Mouse (Mus musculus): ENCODE results near the gene Sarnp. TPM values are rescaled to one million over a fixed set of nuclear protein-coding genes. Genes with fewer than 3 reads are reported as not detected.

Gene Sarnp
- polyA plus RNA-seq, 1 experiment: 40.8 TPM

GRCm38 (mm10) chr10:128895952-128896693 lies 79.0 kb downstream of the Sarnp start:
- H3K4me2 ChIP-seq (ENCODE audit: low read depth): peak overlapping the region; percentile 64
- H3K79me2 ChIP-seq (ENCODE audit: control insufficient read depth, insufficient read depth): no peaks in the 10 kb centered on the region
- H3K36me3 ChIP-seq (ENCODE audit: control insufficient read depth, insufficient read depth): no peaks in the 10 kb centered on the region
- no peaks in the 10 kb centered on the region for H3K27me3 ChIP-seq (ENCODE audit: control insufficient read depth, insufficient read depth, insufficient read length)
- no peak overlapping the region for H3ac ChIP-seq (ENCODE audit: control insufficient read depth, insufficient read length)
- TF ChIP-seq CEBPB (IDR thresholded peaks at IDR 0.05; ENCODE audit: insufficient read depth, poor library complexity, severe bottlenecking): no peak
- H3K4me3 ChIP-seq: no peak overlapping the region

GRCm38 (mm10) chr10:128896807-128897206 lies 79.7 kb downstream of the Sarnp start:
- Histone ChIP-seq H3K79me2 (ENCODE audit: control insufficient read depth, insufficient read depth) (no peaks in the 10 kb centered on the region), H3K4me2 (ENCODE audit: low read depth) (no peak overlapping the region)
- TF ChIP-seq MYOG (IDR thresholded peaks at IDR 0.05; ENCODE audit: control insufficient read depth in 1 of 3, insufficient read depth in 1 of 3, insufficient read length in 2 of 3, low read depth in 2 of 3): no peak
- no peak for TF ChIP-seq POLR2A (IDR thresholded peaks at IDR 0.05; ENCODE audit: insufficient read length, low read depth)
- TF ChIP-seq MYOD1 (IDR thresholded peaks at IDR 0.05; ENCODE audit: control insufficient read depth in 1 of 3, insufficient read length in 2 of 3, low read depth in 2 of 3): no peak
- TF ChIP-seq POLR2AphosphoS2 (IDR thresholded peaks at IDR 0.05; ENCODE audit: insufficient read length, low read depth): no peak
- no peak for TF ChIP-seq E2F4 (IDR thresholded peaks at IDR 0.05; ENCODE audit: insufficient read depth)
- no peak for TF ChIP-seq TCF3 (IDR thresholded peaks at IDR 0.05; ENCODE audit: insufficient read length, low read depth)
- no peak for TF ChIP-seq USF1 (IDR thresholded peaks at IDR 0.05; ENCODE audit: low read depth)
- TF ChIP-seq TCF12 (IDR thresholded peaks at IDR 0.05; ENCODE audit: insufficient read depth, poor library complexity, severe bottlenecking): no peak
- no peak for TF ChIP-seq CEBPB (IDR thresholded peaks at IDR 0.05; ENCODE audit: insufficient read depth, poor library complexity, severe bottlenecking)
- TF ChIP-seq MAX (IDR thresholded peaks at IDR 0.05; ENCODE audit: low read depth): no peak

GRCm38 (mm10) chr10:128897501-128897900 lies 80.4 kb downstream of the Sarnp start:
- Histone ChIP-seq H3K4me3 (no peak overlapping the region), H3K36me3 (ENCODE audit: control insufficient read depth, insufficient read depth) (no peaks in the 10 kb centered on the region), H3ac (ENCODE audit: control insufficient read depth, insufficient read length) (no peak overlapping the region), H3K27me3 (ENCODE audit: control insufficient read depth, insufficient read depth, insufficient read length) (no peaks in the 10 kb centered on the region), H3K79me2 (ENCODE audit: control insufficient read depth, insufficient read depth) (no peaks in the 10 kb centered on the region), H3K4me2 (ENCODE audit: low read depth) (no peak overlapping the region)
- TF ChIP-seq MAX (IDR thresholded peaks at IDR 0.05; ENCODE audit: low read depth): no peak
- no peak for TF ChIP-seq E2F4 (IDR thresholded peaks at IDR 0.05; ENCODE audit: insufficient read depth)

More at GRCm38 (mm10) chr10:128896807-128897206, 79.7 kb downstream of the Sarnp start:
- Histone ChIP-seq H3ac (ENCODE audit: control insufficient read depth, insufficient read length) (no peak overlapping the region), H3K36me3 (ENCODE audit: control insufficient read depth, insufficient read depth) (no peaks in the 10 kb centered on the region), H3K4me3 (no peak overlapping the region), H3K27me3 (ENCODE audit: control insufficient read depth, insufficient read depth, insufficient read length) (no peaks in the 10 kb centered on the region)

- TF ChIP-seq MYOD1 (IDR thresholded peaks at IDR 0.05; ENCODE audit: control insufficient read depth in 1 of 3, insufficient read length in 2 of 3, low read depth in 2 of 3) (no peak), REST (IDR thresholded peaks at IDR 0.05; ENCODE audit: insufficient read depth, insufficient read length) (no peak), MYOG (IDR thresholded peaks at IDR 0.05; ENCODE audit: control insufficient read depth in 1 of 3, insufficient read depth in 1 of 3, insufficient read length in 2 of 3, low read depth in 2 of 3) (no peak), TCF3 (IDR thresholded peaks at IDR 0.05; ENCODE audit: insufficient read length, low read depth) (no peak)
- no peaks in the 10 kb centered on the region for H3K79me2 ChIP-seq (ENCODE audit: control insufficient read depth, insufficient read depth)
- no peaks in the 10 kb centered on the region for H3K36me3 ChIP-seq (ENCODE audit: control insufficient read depth, insufficient read depth)
- no peaks in the 10 kb centered on the region for H3K27me3 ChIP-seq (ENCODE audit: control insufficient read depth, insufficient read depth, insufficient read length)
- no peak overlapping the region for H3K4me3 ChIP-seq
- H3K4me2 ChIP-seq (ENCODE audit: low read depth): no peak overlapping the region
- H3ac ChIP-seq (ENCODE audit: control insufficient read depth, insufficient read length): no peak overlapping the region
These were observed 82.8 kb downstream of the Sarnp start for GRCm38 (mm10) chr10:128899759-128900490.

GRCm38 (mm10) chr10:128900698-128901097 lies 83.6 kb downstream of the Sarnp start, which contains the start of gene Cd63:
Gene Cd63, plus strand, starts transcription at chr10:128900989.
- H3K36me3 ChIP-seq (ENCODE audit: control insufficient read depth, insufficient read depth): no peaks in the 10 kb centered on the region
- no peaks in the 10 kb centered on the region for H3K79me2 ChIP-seq (ENCODE audit: control insufficient read depth, insufficient read depth)
- TF ChIP-seq MAX (IDR thresholded peaks at IDR 0.05; ENCODE audit: low read depth) (no peak), POLR2AphosphoS2 (IDR thresholded peaks at IDR 0.05; ENCODE audit: insufficient read length, low read depth) (no peak)
- no peaks in the 10 kb centered on the region for H3K27me3 ChIP-seq (ENCODE audit: control insufficient read depth, insufficient read depth, insufficient read length)
- H3ac ChIP-seq (ENCODE audit: control insufficient read depth, insufficient read length): no peak within 1 kb of the TSS
- no peak within 1 kb of the TSS for H3K4me3 ChIP-seq
- no peak within 1 kb of the TSS for H3K4me2 ChIP-seq (ENCODE audit: low read depth)

GRCm38 (mm10) chr10:128901409-128901808 lies 84.3 kb downstream of the Sarnp start:
- no peaks in the 10 kb centered on the region for H3K79me2 ChIP-seq (ENCODE audit: control insufficient read depth, insufficient read depth)
- TF ChIP-seq USF1 (IDR thresholded peaks at IDR 0.05; ENCODE audit: low read depth) (no peak), CEBPB (IDR thresholded peaks at IDR 0.05; ENCODE audit: insufficient read depth, poor library complexity, severe bottlenecking) (no peak)
- H3K36me3 ChIP-seq (ENCODE audit: control insufficient read depth, insufficient read depth): no peaks in the 10 kb centered on the region
- H3K4me3 ChIP-seq: no peak overlapping the region
- no peak overlapping the region for H3K4me2 ChIP-seq (ENCODE audit: low read depth)
- H3ac ChIP-seq (ENCODE audit: control insufficient read depth, insufficient read length): no peak overlapping the region
- no peaks in the 10 kb centered on the region for H3K27me3 ChIP-seq (ENCODE audit: control insufficient read depth, insufficient read depth, insufficient read length)
